Mouse (Mus musculus) C2C12 (cell line): ENCODE data around the gene Arhgap15. TPM values are rescaled to one million over a fixed set of nuclear protein-coding genes. Genes with fewer than 3 reads are reported as not detected.

ENCODE experiments used
- H3K27me3 ChIP-seq: one replicate; pipeline ENCODE4 v1.6.1; 2011; ENCODE audit not compliant: control insufficient read depth, insufficient read depth, insufficient read length
- H3K36me3 ChIP-seq: one replicate; pipeline ENCODE4 v1.6.1; 2011; ENCODE audit not compliant: control insufficient read depth, insufficient read depth
- H3K4me3 ChIP-seq: one replicate; pipeline ENCODE4 v1.5.1; 2011; ENCODE audit warnings: mild to moderate bottlenecking, control low read depth; ENCODE audit not compliant: poor library complexity, insufficient read depth, severe bottlenecking
- H3K79me2 ChIP-seq: one replicate; pipeline ENCODE4 v1.6.1; 2011; ENCODE audit not compliant: control insufficient read depth, insufficient read depth
- H3K79me3 ChIP-seq: one replicate; pipeline ENCODE4 v1.6.1; 2011; ENCODE audit warnings: low read depth, control low read depth
- H3ac ChIP-seq: one replicate; pipeline ENCODE3; 2011; ENCODE audit warnings: low read depth; ENCODE audit not compliant: control insufficient read depth, insufficient read length
- CEBPB ChIP-seq: IDR thresholded peaks from one replicate; pipeline ENCODE4 v1.6.1; 2011; ENCODE audit warnings: low read depth, mild to moderate bottlenecking, control low read depth, moderate library complexity
- CTCF ChIP-seq: IDR thresholded peaks from one replicate; pipeline ENCODE4 v1.5.1; 2011; ENCODE audit not compliant: control insufficient read depth, insufficient read depth, insufficient read length
- FOSL1 ChIP-seq: IDR thresholded peaks from one replicate; pipeline ENCODE4 v1.8.0; 2011; ENCODE audit warnings: mild to moderate bottlenecking, low read length; ENCODE audit not compliant: poor library complexity, insufficient read depth, severe bottlenecking
- MAX ChIP-seq: IDR thresholded peaks from one replicate; pipeline ENCODE4 v1.6.1; 2011; ENCODE audit warnings: mild to moderate bottlenecking, control low read depth
- MYOD1 ChIP-seq: IDR thresholded peaks from one replicate; pipeline ENCODE4 v1.6.1; 2011; ENCODE audit warnings: low read depth; ENCODE audit not compliant: control insufficient read depth, insufficient read length
- MYOG ChIP-seq: IDR thresholded peaks from one replicate; pipeline ENCODE4 v1.6.1; 2011; ENCODE audit not compliant: control insufficient read depth, insufficient read length; ENCODE audit errors: extremely low read depth
- USF1 ChIP-seq: IDR thresholded peaks from one replicate; pipeline ENCODE4 v1.6.1; 2011; ENCODE audit warnings: low read depth, mild to moderate bottlenecking, control low read depth, moderate library complexity
- polyA plus RNA-seq: library from polyadenylated mRNA; unstranded; fragments of >200 nt; fragmentation: generic; extraction: Trizol; gene quantifications from one replicate; pipeline ENCODE4 v1.2.1, GENCODE M21; 2012; ENCODE audit warnings: missing spikeins

The Arhgap15 gene
- polyA plus RNA-seq, 1 experiment, result not detected

DNA sequence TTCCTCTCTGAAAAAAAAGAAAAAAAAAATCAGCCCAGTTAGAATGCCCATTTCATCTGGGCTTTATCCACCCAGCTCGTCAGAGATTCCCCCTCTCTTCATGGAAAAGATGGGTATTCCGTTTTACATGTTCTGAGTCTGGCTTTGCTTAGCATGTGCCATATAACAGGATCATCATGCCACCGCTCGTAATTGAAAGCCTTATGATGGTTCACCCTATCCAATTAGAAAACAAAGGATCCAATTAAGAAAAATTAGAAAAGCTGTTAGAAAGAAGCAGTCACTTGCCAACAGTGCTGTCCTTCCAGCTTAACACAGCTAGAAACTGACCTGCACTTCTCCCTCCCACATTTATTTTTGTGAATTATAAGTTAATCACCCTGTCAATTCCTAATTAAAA is 640.9 kb downstream of the Arhgap15 start:
- Histone ChIP-seq H3K36me3 (no peaks in the 10 kb centered on the region), H3K79me2 (no peaks in the 10 kb centered on the region), H3K4me3 (no peak overlapping the region), H3ac (no peak overlapping the region), H3K79me3 (no peaks in the 10 kb centered on the region), H3K27me3 (no peaks in the 10 kb centered on the region)
- no peak for TF ChIP-seq FOSL1
- TF ChIP-seq MAX, result no peak
- no peak for TF ChIP-seq CEBPB
- no peak for TF ChIP-seq MYOG
- TF ChIP-seq MYOD1, result no peak
- no peak for TF ChIP-seq USF1
- no peak for TF ChIP-seq CTCF

- Histone ChIP-seq H3ac (no peak overlapping the region), H3K4me3 (no peak overlapping the region), H3K36me3 (no peaks in the 10 kb centered on the region), H3K27me3 (no peaks in the 10 kb centered on the region), H3K79me2 (no peaks in the 10 kb centered on the region), H3K79me3 (no peaks in the 10 kb centered on the region)
- TF ChIP-seq FOSL1 (no peak), MYOG (no peak), USF1 (no peak), MAX (no peak), CEBPB (no peak), MYOD1 (no peak), CTCF (no peak)
These were observed 645.2 kb downstream of the Arhgap15 start for GRCm38 (mm10) chr2:44393789-44394188.

DNA sequence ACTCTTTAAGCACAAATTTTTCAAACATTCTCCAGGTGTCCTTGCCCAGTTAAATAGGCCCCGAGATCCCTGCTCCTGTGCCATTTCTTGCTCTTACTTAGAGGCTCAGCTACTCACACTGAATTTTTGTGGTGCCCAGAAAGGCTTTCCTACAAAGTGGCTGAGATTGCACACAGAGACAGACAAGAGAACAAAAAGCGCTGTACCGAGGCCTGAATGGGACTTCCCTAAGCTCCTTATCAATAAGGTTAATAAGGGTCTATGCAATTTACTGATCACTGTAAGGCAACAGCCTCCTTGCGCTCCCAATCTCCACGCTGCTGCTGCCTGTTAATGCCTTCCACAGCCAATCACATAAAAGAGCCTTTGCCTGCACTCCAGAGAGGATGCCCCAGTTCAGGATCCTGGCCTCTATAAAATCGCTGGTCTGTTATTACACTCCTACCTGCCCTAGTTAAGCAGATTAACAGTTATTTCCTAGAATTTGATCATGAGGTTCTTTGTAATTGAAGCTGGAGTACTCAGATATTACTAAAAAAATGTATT is 646.4 kb downstream of the Arhgap15 start:
- Histone ChIP-seq H3K27me3 (no peaks in the 10 kb centered on the region), H3ac (no peak overlapping the region), H3K79me3 (no peaks in the 10 kb centered on the region), H3K4me3 (no peak overlapping the region), H3K79me2 (no peaks in the 10 kb centered on the region), H3K36me3 (no peaks in the 10 kb centered on the region)
- TF ChIP-seq USF1, result no peak
- TF ChIP-seq MAX, result no peak
- TF ChIP-seq MYOG, result no peak
- TF ChIP-seq CEBPB, result no peak
- no peak for TF ChIP-seq CTCF
- no peak for TF ChIP-seq FOSL1
- TF ChIP-seq MYOD1, result no peak

- TF ChIP-seq CTCF, result no peak
- TF ChIP-seq FOSL1, result no peak
- no peak for TF ChIP-seq MYOD1
- TF ChIP-seq MYOG, result no peak
- H3K4me3 ChIP-seq, result no peak overlapping the region
These were observed 647.0 kb downstream of the Arhgap15 start for GRCm38 (mm10) chr2:44395577-44395976.

DNA sequence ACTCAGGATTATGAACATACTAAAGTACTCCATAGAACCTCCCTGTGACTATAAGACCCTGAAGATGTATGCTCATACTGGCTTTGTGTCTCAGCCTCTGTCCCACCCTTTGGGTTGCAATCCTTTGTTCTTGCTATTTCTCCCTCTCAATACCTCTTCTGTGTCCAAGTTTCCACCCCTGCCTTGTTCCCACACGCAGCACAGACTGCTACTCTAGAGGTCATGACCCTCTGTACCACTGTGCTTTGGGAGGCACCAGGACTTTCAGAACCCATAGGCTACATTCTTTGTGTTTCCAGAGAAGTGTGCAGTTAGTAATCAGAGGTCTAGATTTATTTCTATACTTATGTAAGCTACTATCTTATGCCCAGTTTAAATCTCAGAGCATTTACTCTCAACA is 648.6 kb downstream of the Arhgap15 start:
- no peaks in the 10 kb centered on the region for H3K36me3 ChIP-seq
- H3K79me2 ChIP-seq, result no peaks in the 10 kb centered on the region
- no peaks in the 10 kb centered on the region for H3K79me3 ChIP-seq
- H3K27me3 ChIP-seq, result no peaks in the 10 kb centered on the region
- no peak overlapping the region for H3ac ChIP-seq
- TF ChIP-seq CEBPB (no peak), MYOD1 (no peak), USF1 (no peak), FOSL1 (no peak), MYOG (no peak), CTCF (no peak), MAX (no peak)
- H3K4me3 ChIP-seq, result no peak overlapping the region

More at GRCm38 (mm10) chr2:44395577-44395976, 647.0 kb downstream of the Arhgap15 start:
- H3K36me3 ChIP-seq, result no peaks in the 10 kb centered on the region
- H3K27me3 ChIP-seq, result no peaks in the 10 kb centered on the region
- no peaks in the 10 kb centered on the region for H3K79me2 ChIP-seq
- no peak overlapping the region for H3ac ChIP-seq
- H3K79me3 ChIP-seq, result no peaks in the 10 kb centered on the region

DNA sequence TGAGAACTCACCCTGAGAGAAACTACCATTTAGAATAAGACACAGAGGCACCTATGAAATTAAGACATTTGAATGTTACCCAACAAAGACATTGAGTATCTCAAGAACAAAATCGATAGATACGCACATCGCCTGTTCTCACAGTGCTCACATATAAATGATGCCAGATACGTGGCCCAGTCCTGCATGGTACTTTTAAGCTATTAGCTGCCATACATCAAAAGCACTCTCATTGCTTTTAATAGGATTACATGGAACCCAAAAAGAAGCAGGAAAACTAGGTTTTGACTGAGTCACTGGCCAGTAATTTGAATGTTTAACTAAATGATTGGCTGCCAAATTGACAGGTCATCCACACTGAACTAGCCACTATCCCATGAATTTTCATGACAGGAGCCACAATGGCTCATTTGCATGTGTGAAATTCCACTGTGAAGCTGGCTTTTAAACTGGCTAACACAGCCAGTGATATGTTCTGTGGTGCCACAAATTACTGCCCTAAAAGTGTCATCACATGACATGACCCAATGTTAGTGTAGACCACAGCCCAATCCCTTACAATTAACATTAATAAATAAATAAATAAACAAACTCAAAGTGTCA is 649.2 kb downstream of the Arhgap15 start:
- Histone ChIP-seq H3K4me3 (no peak overlapping the region), H3ac (no peak overlapping the region), H3K79me3 (no peaks in the 10 kb centered on the region), H3K27me3 (no peaks in the 10 kb centered on the region), H3K36me3 (no peaks in the 10 kb centered on the region), H3K79me2 (no peaks in the 10 kb centered on the region)
- TF ChIP-seq MYOD1, result no peak
- no peak for TF ChIP-seq FOSL1
- no peak for TF ChIP-seq CEBPB
- no peak for TF ChIP-seq MYOG
- TF ChIP-seq MAX, result no peak
- no peak for TF ChIP-seq USF1
- TF ChIP-seq CTCF, result no peak
